Mouse (Mus musculus) heart, embryonic 11.5 days (tissue): ENCODE results near the gene Lsm2. TPM values are rescaled to one million over a fixed set of nuclear protein-coding genes. Genes with fewer than 3 reads are reported as not detected.
A peak's percentile ranks its signal among the peaks of the same experiment; 100 is the strongest.
"Not testable (repeated sequence)": the region's sequence is repeated elsewhere in the genome, so short reads cannot be mapped to it uniquely, and the experiment has no call there.

Experiments
- ATAC-seq: fragments of 200-750 bp; cut with Nextera tagmentation; replicated peaks from 2 replicates; pipeline ENCODE4 v1.8.0; 2017; ENCODE audit warnings: moderate library complexity; ENCODE audit not compliant: insufficient number of reproducible peaks, low FRiP score, low TSS enrichment
- H3K27ac ChIP-seq: fragments of 300-500 bp; sonication (generic); 2 replicates; pipeline ENCODE4 v1.5.1; 2014; ENCODE audit warnings: mild to moderate bottlenecking, low read depth, low read length
- H3K27me3 ChIP-seq: fragments of 300-500 bp; sonication (generic); 2 replicates; pipeline ENCODE4 v1.6.1; 2014; ENCODE audit warnings: mild to moderate bottlenecking, low read length, mixed read lengths; ENCODE audit not compliant: control insufficient read depth, insufficient read depth
- H3K36me3 ChIP-seq: fragments of 300-500 bp; sonication (generic); 2 replicates; pipeline ENCODE4 v1.6.1; 2014; ENCODE audit warnings: mild to moderate bottlenecking, low read length, moderate library complexity, mixed read lengths; ENCODE audit not compliant: control insufficient read depth, insufficient read depth
- H3K4me1 ChIP-seq: fragments of 300-500 bp; sonication (generic); 2 replicates; pipeline ENCODE4 v1.6.1; 2014; ENCODE audit warnings: low read length; ENCODE audit not compliant: control insufficient read depth, insufficient read depth
- H3K4me2 ChIP-seq: fragments of 300-500 bp; sonication (generic); 2 replicates; pipeline ENCODE4 v1.6.1; 2014; ENCODE audit warnings: mild to moderate bottlenecking, moderate library complexity
- H3K4me3 ChIP-seq: fragments of 300-500 bp; sonication (generic); 2 replicates; pipeline ENCODE4 v1.5.1; 2014; ENCODE audit warnings: low read depth, low read length
- H3K9ac ChIP-seq: fragments of 300-500 bp; sonication (generic); 2 replicates; pipeline ENCODE4 v1.6.1; 2014; ENCODE audit warnings: mild to moderate bottlenecking, low read depth, low read length, moderate library complexity
- H3K9me3 ChIP-seq: fragments of 300-500 bp; sonication (generic); replicated peaks from 2 replicates; pipeline ENCODE4 v1.6.1; 2016; ENCODE audit warnings: low read length; ENCODE audit not compliant: control insufficient read depth
- WGBS: fragments of 180-500 bp; shearing (Covaris S2); extraction: QIAGEN DNeasy Blood & Tissue Kit; methylation state at CpG from one replicate; pipeline ENCODE4 v1.1.7; 2014; ENCODE audit not compliant: insufficient replicate concordance; 5-methylcytosine and 5-hydroxymethylcytosine counted together
- polyA plus RNA-seq: library from polyadenylated mRNA; unstranded; fragments of >200 nt; fragmentation: Nextera tagmentation; extraction: Ambion mirVana; gene quantifications from 2 replicates; pipeline ENCODE4 v1.2.1, GENCODE M21; 2014

Lsm2 gene
- polyA plus RNA-seq, 1 experiment from 2014 or later, result 169 TPM

DNA sequence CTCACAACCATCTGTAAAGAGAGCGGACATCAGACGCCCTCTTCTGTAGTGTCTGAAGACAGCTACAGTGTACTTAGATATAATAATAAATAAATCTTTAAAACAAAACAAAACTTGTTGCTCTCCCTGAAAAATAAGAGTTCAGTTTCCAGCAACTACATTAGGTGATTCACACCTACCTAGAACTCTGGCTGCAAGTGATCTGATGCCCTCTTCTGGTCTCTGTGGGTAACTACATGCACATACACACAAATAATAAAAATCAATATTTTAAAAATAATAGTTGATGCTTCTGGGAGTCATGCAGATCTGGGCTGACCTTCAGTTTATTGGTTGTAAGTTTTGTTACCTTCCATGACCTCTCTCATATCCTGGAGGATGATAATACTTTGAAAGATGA lies 2.6 kb downstream of the Lsm2 start:
- Histone ChIP-seq H3K4me2 (no peak overlapping the region), H3K4me3 (no peak overlapping the region), H3K27ac (no peak overlapping the region), H3K9ac (no peak overlapping the region), H3K4me1 (peaks cover 9% of the 10 kb centered on the region), H3K27me3 (no peaks in the 10 kb centered on the region), H3K9me3 (no peaks in the 10 kb centered on the region), H3K36me3 (peaks cover 17% of the 10 kb centered on the region)
- WGBS, result 77% methylated on average over 2 of the region's 2 CpGs
- no peak for ATAC-seq

DNA sequence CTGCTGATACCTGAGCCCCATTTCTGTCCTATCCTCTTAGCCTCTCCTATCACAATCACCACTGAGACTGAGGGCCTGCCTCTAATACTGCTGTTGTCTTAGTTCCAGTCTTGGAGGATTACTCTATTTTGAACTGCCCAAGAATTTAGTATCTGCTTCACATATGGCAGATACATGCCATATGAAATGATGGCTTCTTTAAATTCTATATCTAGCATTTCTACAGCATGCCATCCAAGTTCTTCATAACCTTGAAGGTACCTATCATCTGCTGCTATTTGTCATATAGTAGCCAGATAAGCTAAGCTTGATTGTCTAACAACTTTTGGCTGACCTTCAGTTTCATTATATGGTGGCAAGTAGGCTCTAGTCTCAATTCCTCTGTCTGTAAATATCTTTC lies 13.1 kb downstream of the Lsm2 start:
- Histone ChIP-seq H3K36me3 (peaks cover 6% of the 10 kb centered on the region; the same call in 1 of the 2 replicates), H3K4me1 (peaks cover 5% of the 10 kb centered on the region), H3K9me3 (no peaks in the 10 kb centered on the region), H3K4me2 (no peak overlapping the region), H3K9ac (no peak overlapping the region), H3K27me3 (no peaks in the 10 kb centered on the region), H3K27ac (no peak overlapping the region), H3K4me3 (no peak overlapping the region)
- ATAC-seq, result no peak

- not testable (repeated sequence) for H3K36me3 ChIP-seq, H3K4me1 ChIP-seq, H3K27ac ChIP-seq, H3K27me3 ChIP-seq, ATAC-seq, H3K9me3 ChIP-seq, H3K9ac ChIP-seq, H3K4me3 ChIP-seq, H3K4me2 ChIP-seq
- 87% methylated on average over 4 of the region's 4 CpGs for WGBS
Measured at GRCm38 (mm10) chr17:34995192-34995591, 13.5 kb downstream of the Lsm2 start.

- not testable (repeated sequence) for H3K27me3 ChIP-seq, H3K4me1 ChIP-seq, H3K4me2 ChIP-seq, H3K9ac ChIP-seq, ATAC-seq, H3K4me3 ChIP-seq, H3K9me3 ChIP-seq, H3K27ac ChIP-seq, H3K36me3 ChIP-seq
- WGBS, result 90% methylated on average over 4 of the region's 4 CpGs
Measured at GRCm38 (mm10) chr17:34995927-34996326, 14.3 kb downstream of the Lsm2 start.

- no peak for ATAC-seq
- no peaks in the 10 kb centered on the region for H3K27me3 ChIP-seq
- WGBS, result 88% methylated on average over 12 of the region's 14 CpGs
- peaks cover 9% of the 10 kb centered on the region for H3K4me1 ChIP-seq
- H3K36me3 ChIP-seq, result peaks cover 6% of the 10 kb centered on the region; the same call in 1 of the 2 replicates
- H3K27ac ChIP-seq, result no peak overlapping the region
- no peak overlapping the region for H3K9ac ChIP-seq
- peak overlapping the region; percentile 99 for H3K4me2 ChIP-seq
- no peaks in the 10 kb centered on the region for H3K9me3 ChIP-seq
- no peak overlapping the region for H3K4me3 ChIP-seq
Measured at GRCm38 (mm10) chr17:34996411-34997141, 14.9 kb downstream of the Lsm2 start.

DNA sequence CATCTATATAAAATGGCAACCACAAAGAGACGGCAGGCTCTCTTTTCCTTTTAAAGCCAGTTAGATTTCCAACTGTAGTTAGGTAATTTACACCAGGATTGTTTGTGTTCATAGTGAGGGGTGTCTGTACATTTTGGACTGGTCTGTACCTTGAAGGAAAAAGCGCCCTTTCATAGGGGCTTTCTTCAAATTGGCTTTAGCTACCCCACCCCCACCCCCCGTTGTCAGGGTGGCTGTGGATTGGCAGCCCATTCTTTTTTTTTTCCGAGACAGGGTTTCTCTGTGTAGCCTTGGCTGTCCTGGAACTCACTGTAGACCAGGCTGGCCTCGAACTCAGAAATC lies 15.5 kb downstream of the Lsm2 start:
- no peak overlapping the region for H3K9ac ChIP-seq
- no peak overlapping the region for H3K27ac ChIP-seq
- H3K4me1 ChIP-seq, result peaks cover 10% of the 10 kb centered on the region
- peaks cover 6% of the 10 kb centered on the region; the same call in 1 of the 2 replicates for H3K36me3 ChIP-seq
- no peak for ATAC-seq
- peak overlapping the region; percentile 99 for H3K4me2 ChIP-seq
- WGBS, result 83% methylated on average over 5 of the region's 5 CpGs
- H3K4me3 ChIP-seq, result no peak overlapping the region
- no peaks in the 10 kb centered on the region for H3K27me3 ChIP-seq
- no peaks in the 10 kb centered on the region for H3K9me3 ChIP-seq

DNA sequence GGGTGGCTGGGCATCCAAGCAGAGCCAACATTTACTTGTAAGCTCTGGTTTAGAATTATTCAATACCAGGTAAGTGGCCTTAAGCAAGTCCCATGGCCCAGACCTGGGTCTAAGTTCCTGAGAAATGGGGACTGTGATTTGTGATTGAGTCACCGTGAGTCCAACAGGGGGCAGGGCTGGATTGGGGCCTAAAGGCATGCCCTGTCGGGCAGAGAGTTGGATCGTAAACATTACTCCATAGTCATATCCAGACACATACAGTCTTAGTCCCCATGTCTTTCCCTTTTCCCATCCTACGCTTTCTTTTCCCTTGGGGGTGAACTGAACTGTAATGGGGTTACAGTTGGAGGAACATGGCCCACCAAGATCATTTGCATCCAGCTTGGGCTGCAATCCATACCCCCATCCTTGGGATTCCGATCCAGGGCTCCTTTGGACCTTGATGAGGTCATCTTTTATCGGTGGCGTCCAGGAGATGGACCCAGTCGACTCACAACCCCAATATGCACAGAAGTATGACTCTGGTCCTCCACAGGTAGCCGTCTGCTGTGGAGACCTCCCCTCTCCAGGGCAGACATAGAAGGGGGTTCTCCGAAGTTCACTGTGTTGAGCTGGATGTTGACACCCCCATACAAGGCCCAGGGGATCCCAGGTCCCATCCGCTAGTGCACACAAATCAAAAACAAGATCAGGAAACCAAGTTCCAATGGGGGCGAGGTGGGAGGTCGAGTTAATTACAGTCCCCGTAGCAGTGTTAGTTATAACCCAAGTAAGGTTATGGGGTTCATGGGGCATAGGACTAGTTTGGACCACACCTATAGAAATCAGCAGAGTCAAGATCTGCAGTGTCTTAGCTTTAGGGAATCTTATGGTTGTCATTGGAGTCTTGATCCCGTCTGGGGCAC lies 17.1 kb downstream of the Lsm2 start:
- Histone ChIP-seq H3K27me3 (no peaks in the 10 kb centered on the region), H3K9me3 (no peaks in the 10 kb centered on the region), H3K36me3 (peaks cover 6% of the 10 kb centered on the region; the same call in 1 of the 2 replicates), H3K27ac (no peak overlapping the region), H3K4me2 (peak overlapping the region; percentile 99), H3K4me3 (peak overlapping the region; percentile 94), H3K4me1 (peaks cover 24% of the 10 kb centered on the region), H3K9ac (peak overlapping the region; percentile 46; the same call in 1 of the 2 replicates)
- no peak for ATAC-seq
- 90% methylated on average over 15 of the region's 15 CpGs for WGBS

DNA sequence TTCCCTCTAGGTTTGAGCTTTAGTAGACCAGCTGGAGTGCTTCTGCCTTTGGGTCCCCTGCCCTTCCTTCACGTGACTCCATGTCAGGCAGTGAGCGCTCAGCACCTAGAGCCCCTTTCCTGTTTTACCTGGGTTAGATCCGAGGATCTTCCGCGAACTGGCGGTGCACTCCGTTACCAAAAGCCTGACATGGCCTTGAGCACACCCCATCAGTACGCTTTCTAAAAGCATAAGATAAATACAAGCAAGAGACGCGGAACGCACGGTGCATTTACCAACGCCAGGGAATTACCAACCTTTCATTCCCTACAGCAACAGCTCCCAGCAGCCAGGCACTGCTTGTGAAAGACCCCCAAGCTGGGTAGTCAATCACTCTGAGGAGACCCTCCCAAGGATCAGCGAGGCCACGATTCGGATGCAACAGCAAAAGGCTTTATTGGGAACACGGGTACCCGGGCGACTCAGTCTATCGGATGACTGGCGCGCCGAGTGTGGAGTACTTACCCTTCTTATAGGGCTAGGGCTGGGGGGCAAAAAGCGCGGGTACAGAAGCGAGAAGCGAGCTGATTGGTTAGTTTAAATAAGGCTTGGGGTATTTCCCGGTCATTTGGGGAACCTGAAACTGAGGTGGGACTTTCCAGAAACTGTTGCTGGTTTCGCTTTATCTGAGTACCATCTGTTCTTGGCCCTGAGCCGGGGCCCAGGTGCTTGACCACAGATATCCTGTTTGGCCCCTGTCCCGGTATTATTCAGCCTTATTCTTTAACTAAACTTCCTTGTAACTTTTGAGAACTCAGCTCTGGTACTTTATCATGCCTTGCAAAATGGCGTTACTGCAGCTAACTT lies 18.4 kb downstream of the Lsm2 start:
- peak overlapping the region; percentile 98 for H3K27ac ChIP-seq
- H3K4me1 ChIP-seq, result peaks cover 24% of the 10 kb centered on the region
- peak overlapping the region; percentile 94 for H3K4me3 ChIP-seq
- H3K27me3 ChIP-seq, ATAC-seq, H3K36me3 ChIP-seq, H3K9me3 ChIP-seq: not testable (repeated sequence)
- H3K4me2 ChIP-seq, result peak overlapping the region; percentile 99
- peak overlapping the region; percentile 96 for H3K9ac ChIP-seq
- 22% methylated on average over 29 of the region's 32 CpGs for WGBS
